Mouse (Mus musculus): ENCODE data around the gene Lyar.

Lyar gene

DNA sequence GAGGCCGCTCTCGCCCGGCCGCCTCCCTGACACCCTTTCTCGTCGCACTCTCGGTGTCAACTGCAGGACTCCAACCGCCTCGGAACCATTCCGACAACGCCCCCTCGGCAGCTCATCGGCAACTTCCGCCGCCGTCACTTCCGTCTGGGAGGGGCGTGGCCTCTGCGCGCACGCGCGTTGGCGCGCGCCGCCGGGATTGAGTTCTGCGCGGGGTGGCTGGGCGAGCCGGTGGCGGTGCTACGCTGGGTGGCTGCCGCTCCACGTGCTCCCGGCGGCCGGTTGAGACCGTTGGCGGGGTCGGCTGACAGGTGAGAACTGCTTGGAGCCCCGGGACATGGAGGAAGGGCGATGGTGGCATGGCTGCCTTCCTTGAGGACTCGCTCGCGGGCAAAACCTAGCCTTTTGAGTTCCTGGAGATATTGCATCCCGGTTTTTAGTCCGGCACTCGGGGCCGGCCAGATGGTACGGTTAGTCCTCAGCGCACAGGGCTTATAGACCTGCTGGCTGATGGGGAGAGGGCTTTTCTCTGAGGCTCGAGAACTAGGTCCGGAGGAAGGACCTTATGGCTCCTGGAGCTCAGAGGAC lies at the start of gene Lyar, which contains the start of gene Zbtb49:
Gene Lyar, plus strand, starts transcription at position 143 of the 585 bp plus-strand sequence.
Gene Zbtb49, minus strand, starts transcription at position 130 of the 585 bp plus-strand sequence.
- DNase-seq, result peak; percentile 95

DNA sequence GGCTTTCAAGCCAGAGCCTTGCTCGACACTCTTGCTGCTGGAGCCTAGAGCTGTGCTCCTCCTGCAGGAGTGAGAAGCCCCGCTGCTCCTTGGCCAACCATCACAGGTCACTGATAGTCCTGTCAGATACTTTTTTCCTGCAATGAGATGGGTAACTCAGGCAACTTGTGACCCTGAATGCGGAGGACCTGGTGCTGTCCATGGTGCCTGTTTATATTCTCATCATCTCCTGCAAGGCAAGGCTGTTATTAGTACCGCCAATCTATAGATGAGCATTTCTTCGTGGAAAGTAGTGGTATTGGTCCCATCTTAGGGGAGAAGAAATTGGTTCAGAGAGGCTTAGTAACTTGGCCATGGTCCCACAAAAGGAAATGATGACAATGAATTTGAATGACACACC lies 46.5 kb upstream of the Lyar start:
- DNase-seq, result no peak

DNA sequence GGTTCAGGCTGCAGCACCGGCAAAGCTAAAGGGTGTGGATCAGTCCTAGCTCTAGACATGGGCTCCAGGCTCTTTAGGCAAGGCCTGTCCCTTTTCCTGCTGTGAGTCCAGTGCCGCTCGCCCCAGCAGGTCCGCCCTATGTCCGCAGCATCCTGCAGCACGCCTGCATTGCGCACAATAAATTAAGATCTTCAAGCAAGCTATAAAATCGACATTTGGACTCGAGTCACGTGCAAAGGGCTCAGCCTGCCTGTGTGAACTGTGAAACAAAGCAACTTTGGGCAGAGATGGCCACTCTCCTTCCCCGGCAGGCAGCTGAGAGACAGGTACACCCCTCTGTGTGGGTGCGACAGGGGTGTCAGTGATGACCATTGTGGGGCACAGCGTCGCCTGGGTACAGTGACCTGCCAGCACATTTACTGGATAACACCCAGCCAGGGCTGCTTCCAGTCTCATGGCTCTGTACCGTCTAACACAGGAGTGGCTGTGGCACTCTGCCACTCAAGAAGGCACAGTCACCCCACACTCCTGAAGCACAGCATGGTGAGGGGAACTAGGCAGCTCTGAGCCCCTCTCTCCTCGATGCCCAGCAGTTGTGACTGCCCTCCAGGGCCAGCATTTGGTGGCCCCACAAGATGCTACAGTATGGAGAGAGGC lies 45.9 kb upstream of the Lyar start:
- no peak for DNase-seq

DNA sequence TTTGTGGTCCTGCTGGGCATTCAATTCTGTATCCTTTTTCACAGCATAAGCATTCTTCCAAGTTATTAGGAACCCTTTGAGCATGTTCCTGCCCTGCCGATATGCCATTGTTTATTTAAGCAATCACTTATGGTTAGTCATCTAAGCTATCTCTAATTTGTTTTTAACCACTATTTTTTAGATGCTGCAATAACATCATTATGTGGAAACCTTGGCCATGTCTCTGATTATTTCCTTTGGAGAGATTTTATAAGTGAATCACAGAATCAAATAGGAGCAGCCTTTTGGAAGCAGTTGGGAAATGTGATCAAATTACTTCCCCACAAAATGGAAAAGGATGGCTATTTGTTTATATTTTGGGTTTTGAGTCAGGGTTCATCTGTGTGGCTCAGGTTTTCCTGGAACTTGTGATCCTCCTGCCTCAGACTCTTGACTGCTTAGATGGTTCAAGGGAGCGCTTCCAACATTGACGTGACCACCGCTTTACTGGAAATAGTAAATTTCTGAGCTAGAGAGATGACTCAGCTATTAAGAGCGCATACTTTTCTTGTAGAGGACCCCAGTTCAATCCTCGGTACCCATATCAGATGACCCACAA lies 35.5 kb upstream of the Lyar start:
- DNase-seq, result no peak

DNA sequence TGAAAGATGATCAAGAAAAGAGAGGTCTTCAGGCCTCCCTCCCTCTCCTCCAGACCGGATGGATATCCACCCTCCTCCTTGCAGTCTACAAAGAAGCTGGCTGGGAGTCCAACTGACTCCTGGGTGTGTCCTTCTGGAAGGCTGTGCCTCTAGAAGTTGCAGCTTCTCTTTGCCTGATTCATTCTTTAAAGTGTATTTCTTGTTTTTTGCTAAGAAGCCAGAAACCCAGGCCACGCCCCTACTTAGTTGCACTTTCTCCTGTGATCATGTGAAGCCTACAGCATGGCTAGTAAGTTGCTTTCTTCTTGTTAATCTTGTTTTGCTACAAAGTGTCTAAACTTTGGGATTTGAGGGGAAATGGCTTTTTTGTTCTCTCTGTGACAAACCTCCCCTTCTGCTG lies 33.3 kb upstream of the Lyar start:
- no peak for DNase-seq

DNA sequence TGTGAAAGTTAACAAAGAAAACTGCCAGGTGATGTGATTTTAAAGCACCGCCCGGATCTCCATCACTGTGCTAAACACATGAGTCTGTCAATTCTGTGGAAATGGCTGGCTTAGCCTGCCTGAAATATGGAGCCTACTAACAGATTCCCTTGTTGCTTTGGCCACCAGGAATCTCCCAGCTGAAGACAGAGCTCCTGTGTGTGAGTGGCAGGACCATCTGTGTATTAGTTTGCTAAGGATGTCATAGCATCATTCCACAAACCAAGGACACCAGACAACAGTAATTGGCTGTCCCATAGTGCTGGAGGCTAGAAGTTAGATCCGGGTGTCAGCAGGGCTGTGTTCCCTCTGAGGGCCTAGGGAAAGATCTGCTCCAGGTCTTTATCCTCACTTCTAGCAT lies 29.4 kb upstream of the Lyar start:
- no peak for DNase-seq

DNA sequence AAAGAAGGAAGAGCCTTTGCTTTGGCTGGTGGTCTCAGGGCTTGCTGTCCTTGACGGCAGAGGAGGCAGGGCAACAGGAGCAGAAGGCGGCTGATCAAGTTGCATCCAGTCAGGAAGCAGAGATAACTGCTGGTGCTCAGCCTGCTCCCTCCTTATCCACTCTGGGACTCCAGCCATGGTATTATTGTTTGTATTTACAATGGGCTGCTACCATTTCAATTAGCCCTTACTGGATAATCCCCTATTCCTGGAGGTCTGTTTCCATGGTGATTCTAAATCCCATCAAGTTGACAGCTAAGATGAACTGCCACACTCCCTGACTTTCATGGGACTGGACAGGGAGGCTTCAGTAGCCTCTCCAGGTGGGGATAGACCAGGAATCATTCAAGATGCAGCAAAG lies 25.3 kb upstream of the Lyar start:
- no peak for DNase-seq

DNA sequence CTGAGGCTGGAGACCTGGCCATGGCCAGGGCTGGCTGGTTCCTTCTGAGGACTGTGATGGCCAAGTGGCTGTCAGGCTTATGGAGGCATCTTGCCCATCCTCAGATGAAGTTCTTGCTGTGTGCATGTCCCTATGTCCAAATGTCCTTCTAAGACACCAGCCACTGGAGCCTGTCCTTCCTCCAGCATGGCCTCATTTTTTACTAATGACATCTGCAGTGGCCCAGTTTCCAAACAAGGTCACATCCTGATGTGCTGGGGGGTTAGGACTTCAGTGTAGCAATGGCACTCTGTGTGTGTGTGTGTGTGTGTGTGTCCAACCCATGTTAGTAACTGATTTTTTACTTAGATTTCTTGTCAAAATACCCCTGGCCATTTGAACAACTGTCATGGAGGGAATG lies 24.3 kb upstream of the Lyar start:
- DNase-seq, result no peak

DNA sequence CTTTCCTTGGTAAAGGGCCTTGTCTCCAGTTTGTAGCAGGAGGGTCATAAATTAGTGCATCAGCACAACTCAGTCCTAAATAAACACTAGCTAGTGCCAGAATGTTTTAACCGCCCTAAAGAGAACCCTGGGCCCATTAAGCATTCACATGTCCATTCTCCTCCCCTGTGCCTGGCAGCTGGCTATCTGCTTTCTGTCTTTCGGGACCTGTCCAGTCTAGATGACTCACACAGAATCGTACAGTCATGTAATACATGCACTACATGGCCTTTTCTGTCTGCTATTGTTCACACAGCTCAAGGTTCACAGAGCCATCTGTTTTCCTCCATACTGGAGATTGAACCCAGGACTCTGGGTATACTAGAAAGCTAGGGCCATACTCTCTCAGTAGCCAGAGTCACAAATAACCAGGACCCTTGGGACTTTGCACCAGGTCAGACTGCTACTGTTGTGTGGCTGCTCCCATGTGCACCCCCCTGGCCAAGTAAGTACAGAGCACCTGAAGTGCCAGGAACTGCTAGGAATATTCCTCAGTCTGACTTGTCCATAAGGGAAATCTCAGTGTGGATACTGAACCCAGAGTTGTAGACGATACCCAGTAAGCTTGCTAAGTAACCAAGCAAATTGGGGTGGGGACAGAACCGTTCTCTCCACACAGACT lies 23.3 kb upstream of the Lyar start:
- no peak for DNase-seq

DNA sequence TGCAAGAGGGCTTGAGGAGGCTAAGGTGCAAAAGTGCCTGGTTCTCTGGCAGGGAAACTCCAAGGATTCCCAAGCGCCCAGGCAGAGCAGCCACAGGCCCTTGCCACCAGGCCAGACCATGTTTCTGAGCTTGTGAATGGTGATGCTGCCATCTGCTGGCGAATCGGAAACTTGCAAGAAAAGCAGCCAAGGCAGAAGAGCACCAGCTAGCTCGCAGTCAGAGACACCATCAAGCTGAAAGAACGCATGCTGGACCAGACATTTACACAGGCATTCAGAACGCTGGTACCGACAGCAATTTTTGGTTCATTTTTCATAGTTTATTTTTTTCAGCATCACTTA lies 22.8 kb upstream of the Lyar start:
- DNase-seq, result peak; percentile 90 to 93

DNA sequence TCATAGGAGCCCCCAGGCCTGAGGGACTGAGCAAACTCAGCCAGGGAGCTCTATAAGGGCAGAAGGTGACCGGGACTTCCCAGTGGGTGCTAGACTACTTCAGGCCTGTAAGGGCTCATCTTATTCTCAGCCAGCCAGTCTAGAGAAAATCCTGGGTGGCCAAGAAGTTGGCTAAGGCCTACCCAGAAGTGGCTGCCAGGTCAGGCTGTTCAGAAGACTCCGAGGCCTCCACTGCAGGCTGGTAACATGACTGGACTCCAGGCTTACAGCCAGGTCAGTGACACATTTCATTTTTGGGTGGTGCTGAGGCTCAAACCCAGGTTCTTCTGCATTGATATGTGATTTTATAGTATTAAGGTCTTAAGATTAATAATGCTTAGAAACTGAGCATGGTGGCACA lies 20.6 kb upstream of the Lyar start:
- no peak for DNase-seq

DNA sequence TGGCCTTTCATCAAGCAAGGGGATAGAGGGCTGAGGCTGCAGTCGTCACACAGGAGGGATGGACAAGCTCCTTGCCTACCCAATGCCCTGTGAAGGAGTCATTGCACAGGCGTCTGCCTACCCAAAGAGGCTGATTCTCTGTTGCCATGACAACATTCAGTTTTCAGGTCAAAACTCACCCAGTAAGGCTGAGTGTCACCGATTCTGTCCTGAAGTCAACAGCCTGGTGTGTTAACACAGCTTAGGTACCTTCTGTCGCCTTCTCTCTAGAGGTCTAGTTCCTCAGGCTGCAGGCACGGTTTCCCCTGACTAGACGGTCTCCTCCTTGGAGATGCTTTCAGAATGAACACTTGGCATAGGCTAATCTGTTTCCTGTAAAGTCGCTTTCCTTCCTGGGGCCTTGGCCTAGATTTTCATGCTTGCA lies 15.0 kb upstream of the Lyar start:
- no peak for DNase-seq

DNA sequence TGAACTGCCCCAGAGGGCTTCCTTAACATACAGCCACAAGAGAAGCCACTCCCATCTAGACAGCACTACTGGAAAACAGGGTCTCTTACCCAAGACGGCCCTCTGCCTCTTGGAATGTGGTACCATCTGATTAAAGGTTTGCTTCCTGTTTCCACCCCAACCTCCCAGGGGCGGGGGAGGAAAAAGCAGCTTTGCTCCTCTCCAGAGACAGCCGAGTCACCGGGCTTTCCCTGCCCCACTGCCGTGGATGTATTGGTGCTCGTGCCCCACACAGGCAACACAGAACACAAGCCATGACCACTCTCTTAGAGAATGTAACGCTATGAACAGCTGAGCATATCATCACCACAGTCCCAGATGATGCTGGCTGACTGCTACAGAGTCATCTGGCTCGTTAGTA lies 11.3 kb upstream of the Lyar start:
- DNase-seq, result no peak

DNA sequence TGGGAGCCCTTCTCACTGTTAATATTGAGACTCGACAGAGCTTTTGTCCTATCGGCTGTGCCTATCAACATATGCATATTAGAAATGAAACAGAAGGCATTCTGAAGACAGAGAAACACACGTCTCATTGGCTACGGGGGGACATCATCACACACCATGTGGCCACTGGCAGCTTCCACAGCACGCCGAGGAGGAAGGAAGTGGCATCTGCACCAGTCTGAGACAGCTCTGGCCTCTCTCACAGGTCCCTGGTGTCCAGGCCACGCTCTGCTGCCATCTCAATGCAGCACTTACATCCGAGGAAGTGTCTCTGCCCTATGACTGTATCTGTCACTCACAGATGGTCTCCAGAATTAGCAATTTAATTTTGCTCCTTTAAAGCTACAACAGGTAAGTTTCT lies 8.6 kb upstream of the Lyar start:
- no peak for DNase-seq

DNA sequence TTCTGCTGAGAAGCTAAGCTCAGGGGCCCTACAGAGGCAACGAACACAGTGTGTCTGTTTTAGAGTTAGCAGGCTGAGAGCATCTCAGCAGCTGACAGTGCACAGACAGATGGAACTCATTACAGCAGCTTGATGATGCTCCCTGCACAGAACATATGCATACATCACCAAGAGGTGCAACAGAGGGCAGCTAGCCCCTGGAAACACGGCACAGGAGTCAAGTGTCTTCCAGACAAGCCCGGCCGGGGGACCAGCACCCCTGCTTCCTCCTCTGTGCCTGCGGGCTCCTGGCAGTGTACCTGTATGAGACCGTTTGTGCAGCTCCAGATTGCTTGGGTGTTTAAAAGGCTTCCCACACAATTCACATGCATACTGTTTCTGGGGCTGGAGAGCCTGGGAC lies 7.3 kb upstream of the Lyar start:
- no peak for DNase-seq

DNA sequence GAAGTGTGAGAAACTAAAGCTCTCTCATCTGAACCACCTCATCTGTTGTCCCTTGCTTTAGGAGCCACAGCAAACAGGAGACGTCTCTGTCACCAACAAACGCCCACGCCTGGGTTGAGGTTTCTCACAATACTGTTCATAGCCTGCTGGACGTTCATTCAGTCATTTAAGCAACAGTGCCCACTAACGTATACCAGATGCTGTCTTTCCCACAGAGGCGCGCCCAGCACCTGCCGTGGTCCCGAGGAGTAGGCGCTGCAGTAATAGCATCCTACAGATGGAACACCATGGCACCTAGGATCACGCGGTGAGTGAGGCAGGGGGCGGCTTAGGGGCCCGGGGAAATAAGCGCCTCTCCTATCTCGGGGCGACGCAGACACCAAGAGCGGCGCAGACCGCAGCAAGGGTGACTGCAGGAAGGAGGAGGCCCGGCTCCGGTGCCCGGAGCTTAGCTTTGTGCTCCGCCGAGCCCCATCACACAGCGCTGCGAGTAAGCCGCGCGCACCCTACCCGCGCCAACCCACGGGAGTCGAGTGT lies 431 bp upstream of the Lyar start:
- no peak for DNase-seq

DNA sequence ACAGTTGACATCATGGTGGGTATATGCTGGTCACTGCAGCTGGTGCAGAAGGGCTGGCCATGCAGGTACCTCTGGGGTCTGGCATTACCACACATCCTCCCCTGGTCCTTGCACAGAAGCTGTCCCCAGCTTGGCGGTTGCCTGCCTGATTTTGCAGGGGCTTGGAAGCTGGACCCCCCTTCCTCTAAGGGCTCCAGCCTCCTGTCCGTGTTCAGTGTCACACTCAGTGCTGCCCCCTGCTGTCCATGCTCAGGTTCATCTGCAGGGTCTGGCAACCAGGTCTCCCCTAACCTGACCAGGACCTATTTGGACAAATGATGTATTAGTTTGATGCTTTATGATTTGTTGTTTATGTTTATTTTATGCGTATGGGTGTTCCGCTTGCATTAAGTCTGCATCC lies 15.2 kb downstream of the Lyar start:
- DNase-seq, result peak; percentile 44 to 46

DNA sequence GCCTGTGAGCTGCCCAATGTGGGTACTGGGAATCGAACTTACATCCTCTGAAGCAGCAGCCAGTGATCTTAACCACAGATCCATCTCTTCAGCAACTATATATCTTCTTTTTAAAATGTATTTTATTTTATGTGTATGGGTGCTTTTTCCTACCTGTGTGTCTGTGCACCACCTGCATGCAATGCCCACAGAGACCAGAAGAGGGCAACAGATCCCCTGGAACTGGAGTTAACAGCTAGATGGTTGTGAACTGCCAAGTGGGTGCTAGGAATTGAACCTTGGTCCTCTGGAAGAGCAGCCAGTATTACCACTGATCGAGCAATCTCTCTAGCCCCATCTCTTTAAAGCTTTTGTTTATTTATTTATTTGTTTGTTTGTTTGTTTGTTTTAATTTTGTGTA lies 16.4 kb downstream of the Lyar start:
- DNase-seq, result no peak

DNA sequence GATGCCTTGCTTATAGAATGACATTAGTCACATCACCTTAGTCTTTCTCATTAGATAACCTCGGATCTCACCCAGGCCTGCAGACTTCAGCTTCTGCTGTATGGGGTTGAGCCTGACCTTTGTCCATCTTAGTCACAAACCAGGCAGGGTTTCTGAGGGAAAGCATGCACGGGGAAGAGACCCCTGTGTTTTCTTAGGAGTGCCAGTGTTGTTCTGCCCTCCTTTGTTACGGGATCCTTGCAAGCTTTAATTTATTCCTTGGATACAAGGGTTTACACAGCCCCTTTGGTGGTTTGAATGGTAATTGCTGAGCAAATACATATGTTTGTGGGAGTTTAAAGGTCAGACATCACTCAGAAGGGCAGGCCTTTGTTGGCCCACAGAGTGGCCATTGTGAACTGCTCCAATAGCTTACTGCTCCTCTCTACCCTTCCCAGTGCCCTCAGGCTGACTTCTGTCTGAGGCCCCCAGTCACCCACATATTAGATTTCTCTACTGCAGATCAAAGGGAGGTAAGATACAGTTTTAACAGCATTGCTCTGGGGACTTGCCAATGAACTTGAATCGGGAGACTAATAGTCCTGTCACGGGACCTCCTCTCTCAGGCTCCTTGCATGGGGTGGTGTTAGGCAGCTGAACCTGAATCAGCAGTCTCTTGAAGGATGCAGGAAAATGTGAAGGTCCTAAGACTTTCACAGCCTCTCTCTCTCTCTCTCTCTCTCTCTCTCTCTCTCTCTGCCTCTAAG lies 20.6 kb downstream of the Lyar start:
- no peak for DNase-seq

DNA sequence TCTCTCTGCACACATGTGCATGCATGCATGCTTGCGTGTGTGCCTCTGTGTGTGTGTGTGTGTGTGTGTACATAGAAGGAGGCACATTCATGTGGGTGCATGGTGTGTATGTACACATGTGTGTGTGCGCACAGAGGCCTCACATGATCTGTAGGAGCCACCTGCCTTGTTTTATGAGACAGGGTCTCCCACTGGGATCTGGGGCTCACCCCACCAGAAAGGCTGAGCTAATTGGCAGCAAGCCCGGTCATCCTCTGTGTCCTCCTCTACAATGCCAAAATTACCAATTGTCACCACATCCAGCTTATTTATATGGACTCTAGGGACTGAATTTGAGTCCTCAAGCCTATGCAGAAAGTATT lies 21.2 kb downstream of the Lyar start:
- DNase-seq, result no peak

DNA sequence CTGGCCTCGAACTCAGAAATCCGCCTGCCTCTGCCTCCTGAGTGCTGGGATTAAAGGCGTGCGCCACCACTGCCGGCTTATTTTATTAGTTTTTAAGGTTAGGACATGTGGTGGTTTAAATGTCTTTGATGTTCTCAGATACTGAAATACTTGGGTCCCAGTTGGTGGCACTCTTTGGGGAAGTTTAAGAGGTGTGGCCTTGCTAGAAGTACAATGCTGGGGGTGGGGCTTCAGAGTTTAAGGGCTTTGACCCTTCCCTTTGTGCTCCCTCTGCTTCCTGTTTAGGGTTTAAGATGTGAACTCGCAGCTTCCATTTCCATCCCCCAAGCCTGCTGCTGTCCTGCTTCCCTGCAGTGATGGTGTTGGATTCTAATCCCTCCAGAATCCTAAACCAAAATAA lies 21.7 kb downstream of the Lyar start:
- no peak for DNase-seq

DNA sequence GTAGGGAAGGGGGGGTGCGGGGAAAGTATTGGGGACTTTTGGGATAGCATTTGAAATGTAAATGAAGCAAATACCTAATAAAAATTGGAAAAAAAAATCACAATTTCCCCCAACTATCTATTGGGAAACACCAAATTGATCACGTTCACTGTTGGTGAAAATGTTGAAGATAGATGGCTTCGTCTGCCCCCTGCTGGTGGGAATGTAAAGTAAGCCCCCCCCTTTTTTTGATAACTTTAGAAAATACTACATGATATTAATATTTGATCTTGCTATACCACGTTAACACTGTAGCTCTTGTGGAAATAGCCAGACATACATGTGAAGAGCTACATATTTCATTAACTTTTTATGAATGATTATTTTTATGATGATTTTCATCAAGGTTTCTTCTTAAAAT lies 34.9 kb downstream of the Lyar start:
- DNase-seq, result no peak

DNA sequence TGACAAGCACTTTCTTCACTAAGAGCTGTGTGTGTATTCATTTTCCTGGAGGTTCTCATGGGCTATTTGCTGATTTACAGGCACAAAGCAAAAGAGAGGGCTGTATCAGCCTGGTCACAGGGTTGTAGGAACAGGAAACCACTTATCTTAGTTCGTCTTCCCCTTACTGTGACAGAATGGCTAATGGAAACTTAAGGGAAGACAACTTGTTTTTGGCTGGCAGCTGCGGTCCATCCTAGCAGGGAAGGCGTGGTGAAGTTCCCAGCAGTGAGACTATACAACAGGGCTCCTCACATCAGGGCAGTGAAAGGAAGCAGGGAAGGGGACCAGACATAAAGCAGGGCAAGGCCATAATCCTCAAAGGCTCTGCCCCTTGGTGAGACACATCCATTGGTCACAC lies 35.4 kb downstream of the Lyar start:
- DNase-seq, result no peak

Data from cerebellum, postnatal 36 days (tissue).